Mouse (Mus musculus): ENCODE results near the gene Prokr1.

DNA sequence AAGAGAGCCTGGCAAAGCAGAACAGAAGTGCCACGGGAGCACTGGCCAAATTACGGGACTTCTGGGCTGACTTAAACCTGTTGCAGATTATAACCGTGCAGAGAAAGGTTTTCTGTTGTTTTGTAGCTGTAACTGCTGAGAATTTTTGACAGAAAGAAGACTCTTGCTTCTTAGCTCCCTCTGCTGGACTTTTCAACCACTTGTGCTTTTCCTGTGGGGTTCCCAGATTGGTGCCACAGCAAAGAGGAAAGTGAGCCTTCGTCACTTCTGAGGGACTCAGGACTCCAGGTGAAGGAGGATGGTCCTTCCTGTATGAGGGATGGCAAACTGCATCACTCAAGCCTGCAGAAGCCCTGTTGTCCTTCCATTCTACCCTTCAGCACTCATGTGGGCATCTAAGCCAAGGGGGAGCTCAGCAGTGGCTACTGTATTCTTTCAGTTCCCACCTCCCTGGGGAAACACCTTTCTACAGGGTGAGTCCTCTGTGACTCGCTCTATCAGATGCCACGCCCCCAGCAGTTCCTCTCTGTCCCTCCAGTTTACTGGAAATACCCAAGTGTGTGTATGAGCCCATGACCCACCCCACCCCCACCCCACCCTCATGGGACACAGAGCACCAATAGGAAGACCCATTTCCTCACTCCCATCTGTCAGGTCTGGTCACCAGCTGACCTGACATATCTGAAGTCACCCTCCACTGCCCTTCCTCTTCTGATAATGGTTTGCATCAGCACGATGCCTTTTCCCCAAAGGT, 38.3 kb downstream of the Prokr1 start:
- TF ChIP-seq CTCF (IDR thresholded peaks at IDR 0.05; ENCODE audit: low read depth) (peak; percentile 57), EP300 (IDR thresholded peaks at IDR 0.05; ENCODE audit: low read depth) (no peak)

Data from liver, embryonic 14.5 days (tissue).